Mouse (Mus musculus) left cerebral cortex, adult 2 months (tissue): ENCODE data around the gene Gm37419. TPM values are rescaled to one million over a fixed set of nuclear protein-coding genes. Genes with fewer than 3 reads are reported as not detected.

Experiments used
- DNase-seq, 2 experiments: peaks; one replicate each; pipeline ENCODE4 v3.0.0; 2021 to 2022; ENCODE audit warnings: low spot score in 2 of 2, mixed read lengths in 1 of 2; ENCODE audit errors: extremely low spot score in 1 of 2
- H3K27ac ChIP-seq: fragments of 200-600 bp; 2 replicates; pipeline ENCODE4 v1.8.1; 2022
- H3K4me3 ChIP-seq: fragments of 200-600 bp; 2 replicates; pipeline ENCODE4 v1.8.1; 2022
- CTCF ChIP-seq: fragments of 200-600 bp; IDR thresholded peaks from 2 replicates; pipeline ENCODE4 v1.8.1; 2022; ENCODE audit warnings: antibody characterized with exemption, mild to moderate bottlenecking, moderate library complexity
- intact Hi-C: fragments of 180-260 bp; cut with DNase I; formaldehyde crosslinking; loops from one replicate; pipeline ENCODE4 v1.15.1; 2025
- total RNA-seq, 2 experiments: library from RNA; stranded (reverse); gene quantifications; 2 replicates each; pipeline ENCODE4 v1.2.3; 2021

The Gm37419 gene
- total RNA-seq, 2 experiments from 2014 or later, result not detected

GRCm38 (mm10) chr16:24011306-24011705, 23.0 kb downstream of the Gm37419 start:
- TF ChIP-seq CTCF, result no peak
- H3K4me3 ChIP-seq, result no peak overlapping the region
- intact Hi-C loops, result no loop called here
- no peak for DNase-seq
- no peak overlapping the region for H3K27ac ChIP-seq

GRCm38 (mm10) chr16:24012066-24012465, 23.8 kb downstream of the Gm37419 start:
- DNase-seq, result no peak
- TF ChIP-seq CTCF, result no peak
- Histone ChIP-seq H3K27ac (no peak overlapping the region), H3K4me3 (no peak overlapping the region)
- intact Hi-C loops, result no loop called here

GRCm38 (mm10) chr16:24014378-24014777, 26.1 kb downstream of the Gm37419 start:
- intact Hi-C loops, result no loop called here
- no peak overlapping the region for H3K27ac ChIP-seq
- no peak overlapping the region for H3K4me3 ChIP-seq
- no peak for DNase-seq
- TF ChIP-seq CTCF, result no peak

- Histone ChIP-seq H3K27ac (no peak overlapping the region), H3K4me3 (no peak overlapping the region)
- no peak for TF ChIP-seq CTCF
- no peak for DNase-seq
- intact Hi-C loops, result no loop called here
These were observed 28.0 kb downstream of the Gm37419 start for GRCm38 (mm10) chr16:24016273-24016672.

GRCm38 (mm10) chr16:24016742-24017141, 28.5 kb downstream of the Gm37419 start:
- no peak overlapping the region for H3K27ac ChIP-seq
- no peak for TF ChIP-seq CTCF
- intact Hi-C loops, result no loop called here
- H3K4me3 ChIP-seq, result no peak overlapping the region
- no peak for DNase-seq

- intact Hi-C loops, result no loop called here
- no peak for DNase-seq
- no peak overlapping the region for H3K4me3 ChIP-seq
- TF ChIP-seq CTCF, result no peak
- no peak overlapping the region for H3K27ac ChIP-seq
These were observed 33.4 kb downstream of the Gm37419 start for GRCm38 (mm10) chr16:24021722-24022121.

GRCm38 (mm10) chr16:24022605-24023004, 34.3 kb downstream of the Gm37419 start:
- Histone ChIP-seq H3K4me3 (no peak overlapping the region), H3K27ac (no peak overlapping the region)
- intact Hi-C loops, result no loop called here
- DNase-seq, result no peak
- no peak for TF ChIP-seq CTCF

GRCm38 (mm10) chr16:24025442-24025841, 37.2 kb downstream of the Gm37419 start:
- no peak for TF ChIP-seq CTCF
- no peak overlapping the region for H3K27ac ChIP-seq
- no peak for DNase-seq
- intact Hi-C loops, result no loop called here
- H3K4me3 ChIP-seq, result no peak overlapping the region

- H3K27ac ChIP-seq, result no peak overlapping the region
- no peak overlapping the region for H3K4me3 ChIP-seq
- no peak for TF ChIP-seq CTCF
- DNase-seq, result no peak
- intact Hi-C loops, result no loop called here
These were observed 41.8 kb downstream of the Gm37419 start for GRCm38 (mm10) chr16:24029965-24030672.

- H3K27ac ChIP-seq, result no peak overlapping the region
These were observed 45.0 kb downstream of the Gm37419 start for GRCm38 (mm10) chr16:24033259-24033658.

GRCm38 (mm10) chr16:24034450-24034849, 46.2 kb downstream of the Gm37419 start:
- DNase-seq, result no peak
- no peak for TF ChIP-seq CTCF
- no peak overlapping the region for H3K4me3 ChIP-seq
- no peak overlapping the region for H3K27ac ChIP-seq
- intact Hi-C loops, result no loop called here

More at GRCm38 (mm10) chr16:24033259-24033658, 45.0 kb downstream of the Gm37419 start:
- H3K4me3 ChIP-seq, result no peak overlapping the region
- DNase-seq, result no peak
- no peak for TF ChIP-seq CTCF
- intact Hi-C loops, result no loop called here

GRCm38 (mm10) chr16:24035767-24036166, 47.5 kb downstream of the Gm37419 start:
- intact Hi-C loops, result no loop called here
- no peak for DNase-seq
- H3K4me3 ChIP-seq, result no peak overlapping the region
- H3K27ac ChIP-seq, result no peak overlapping the region
- TF ChIP-seq CTCF, result no peak

- DNase-seq, result no peak
- intact Hi-C loops, result no loop called here
- Histone ChIP-seq H3K27ac (no peak overlapping the region), H3K4me3 (no peak overlapping the region)
- TF ChIP-seq CTCF, result no peak
These were observed 48.1 kb downstream of the Gm37419 start for GRCm38 (mm10) chr16:24036398-24036797.

Other genes starting within 250 kb of the Gm37419 start
- gene Sst, start 97.5 kb upstream of the Gm37419 start, total RNA-seq, result 100 to 1,000 TPM; 432 to 438 TPM
- gene Rtp2, start 56.1 kb upstream of the Gm37419 start, total RNA-seq, result not detected
- 10 to 100 TPM; 30.8 to 36.8 TPM for gene Bcl6, start 370 bp downstream of the Gm37419 start, total RNA-seq